Comparison of ENCODE assay signal across 15 mouse cellular contexts in genomic region chr7:44813985-44814384, GRCm38 (mm10). TPM values are rescaled to one million over a fixed set of nuclear protein-coding genes. Genes with fewer than 3 reads are reported as not detected.
A peak's percentile ranks its signal among the peaks of the same experiment; 100 is the strongest.
DNase-seq lines count a peak whose midpoint lies in the region; ATAC-seq lines count a peak whose summit lies in the region.
"Had no signal": no experiment of that assay in that cellular context is flagged by ENCODE, and none has a peak within 500 bp of the region (broad histone marks: within the 10 kb centered on the region; RNA-seq: fewer than 3 reads in every experiment).

No protein-coding gene starts in this region.

- WGBS in intestine, embryonic 14.5 days, result 93% methylated on average over 3 of the region's 3 CpGs
- 91% methylated on average over 3 of the region's 3 CpGs for WGBS in intestine, embryonic 16.5 days
- WGBS in liver, embryonic 12.5 days (ENCODE audit: insufficient replicate concordance), result 70% methylated on average over 3 of the region's 3 CpGs

- peaks cover 19% of the 10 kb centered on the region for H3K4me1 ChIP-seq in intestine, embryonic 14.5 days (replicated peaks; ENCODE audit: control insufficient read depth, insufficient read depth, low read length)
- H3K4me1 ChIP-seq in intestine, embryonic 16.5 days (ENCODE audit: control insufficient read depth, insufficient read depth, low read length), result peaks cover 21% of the 10 kb centered on the region
- peaks cover 44% of the 10 kb centered on the region for H3K4me1 ChIP-seq in liver, embryonic 12.5 days

- H3K27ac ChIP-seq in intestine, embryonic 14.5 days (ENCODE audit: low read depth), result no peak overlapping the region
- H3K27ac ChIP-seq in intestine, embryonic 16.5 days (ENCODE audit: low read length), result no peak overlapping the region
- no peak overlapping the region for H3K27ac ChIP-seq in liver, embryonic 12.5 days
- H3K27ac ChIP-seq: hindbrain, embryonic 13.5 days; kidney, postnatal 0 days had no signal

- peaks cover 14% of the 10 kb centered on the region; the same call in 1 of the 2 replicates for H3K36me3 ChIP-seq in intestine, embryonic 14.5 days (ENCODE audit: control insufficient read depth, insufficient read depth, low read length)
- H3K36me3 ChIP-seq in intestine, embryonic 16.5 days (ENCODE audit: control insufficient read depth, insufficient read depth, low read length), result peaks cover 17% of the 10 kb centered on the region; the same call in 1 of the 2 replicates
- peaks cover 43% of the 10 kb centered on the region for H3K36me3 ChIP-seq in liver, embryonic 12.5 days

- H3K9ac ChIP-seq in intestine, embryonic 14.5 days (ENCODE audit: low read length), result no peak overlapping the region
- H3K9ac ChIP-seq in intestine, embryonic 16.5 days (ENCODE audit: low read depth, low read length), result no peak overlapping the region
- no peak overlapping the region for H3K9ac ChIP-seq in liver, embryonic 12.5 days

- H3K4me3 ChIP-seq in intestine, embryonic 14.5 days (ENCODE audit: low read depth, low read length), result no peak overlapping the region
- no peak overlapping the region for H3K4me3 ChIP-seq in intestine, embryonic 16.5 days (ENCODE audit: low read length)
- H3K4me3 ChIP-seq in liver, embryonic 12.5 days, result no peak overlapping the region
- H3K4me3 ChIP-seq: hindbrain, embryonic 13.5 days had no signal

- no peak for ATAC-seq in intestine, embryonic 14.5 days (replicated peaks; ENCODE audit: low FRiP score, low TSS enrichment, low read depth)
- no peak for ATAC-seq in intestine, embryonic 16.5 days
- no peak for ATAC-seq in liver, embryonic 12.5 days
- ATAC-seq: CD4-positive, CD25-positive, alpha-beta regulatory T cell, adult 4 months; forebrain, embryonic 14.5 days; intestine, postnatal 0 days; midbrain, embryonic 16.5 days had no signal

- DNase-seq in intestine, embryonic 14.5 days (ENCODE audit: low spot score), result peak; percentile 16
- DNase-seq in urinary bladder, adult 2 months (ENCODE audit: low spot score), result peak; percentile 5
- no peak for DNase-seq in urinary bladder, postnatal 25 days (ENCODE audit: low spot score)
- peak; percentile 32 for DNase-seq in testis, postnatal 10 days (ENCODE audit: low spot score)
- DNase-seq in B cell, adult 2 months, result no peak
- DNase-seq: cerebellum, postnatal 10 days; right cerebral cortex, postnatal 14 days had no signal

- no peaks in the 10 kb centered on the region for H3K27me3 ChIP-seq in intestine, embryonic 14.5 days (replicated peaks; ENCODE audit: control insufficient read depth, insufficient read depth, low read length)
- no peaks in the 10 kb centered on the region for H3K27me3 ChIP-seq in intestine, embryonic 16.5 days (replicated peaks; ENCODE audit: control insufficient read depth, insufficient read depth, low read length)
- no peaks in the 10 kb centered on the region for H3K27me3 ChIP-seq in liver, embryonic 12.5 days (replicated peaks)
- H3K27me3 ChIP-seq: hindbrain, embryonic 13.5 days had no signal

- no peaks in the 10 kb centered on the region for H3K9me3 ChIP-seq in intestine, embryonic 14.5 days (ENCODE audit: control insufficient read depth, low read length)
- no peaks in the 10 kb centered on the region for H3K9me3 ChIP-seq in intestine, embryonic 16.5 days (ENCODE audit: control insufficient read depth, low read length)
- H3K9me3 ChIP-seq in liver, embryonic 12.5 days (replicated peaks), result no peaks in the 10 kb centered on the region
- H3K9me3 ChIP-seq: hindbrain, embryonic 13.5 days had no signal

- H3K4me2 ChIP-seq in intestine, embryonic 14.5 days (ENCODE audit: low read length), result no peak overlapping the region
- H3K4me2 ChIP-seq in intestine, embryonic 16.5 days (ENCODE audit: low read depth, low read length), result no peak overlapping the region
- H3K4me2 ChIP-seq in liver, embryonic 12.5 days, result peak overlapping the region; percentile 88; the same call in 1 of the 2 replicates
- H3K4me2 ChIP-seq: hindbrain, embryonic 13.5 days had no signal

RNA-seq across cellular contexts. Expression of gene Nup62, which starts 1.9 kb away (rescaled TPM):
- 65.8 and 68.8 TPM in 2 replicates for polyA plus RNA-seq in intestine, embryonic 14.5 days (2014; fragmentation: Nextera tagmentation; extraction: Ambion mirVana)
- 78.7 and 87.8 TPM in 2 replicates for polyA plus RNA-seq in intestine, embryonic 16.5 days (2015; fragmentation: Nextera tagmentation; extraction: Ambion mirVana)
- polyA plus RNA-seq in urinary bladder, adult 2 months (2012; rRNA removed), result 30.5 and 34.7 TPM in 2 replicates
- 82.6 and 84.9 TPM in 2 replicates for polyA plus RNA-seq in liver, embryonic 12.5 days (2016; fragmentation: Nextera tagmentation; extraction: Ambion mirVana)

RNA-seq across cellular contexts. Expression of gene Il4i1, which starts 2.2 kb away (rescaled TPM):
- 2.0 TPM in 2 replicates for polyA plus RNA-seq in intestine, embryonic 14.5 days (2014; fragmentation: Nextera tagmentation; extraction: Ambion mirVana)
- polyA plus RNA-seq in intestine, embryonic 16.5 days (2015; fragmentation: Nextera tagmentation; extraction: Ambion mirVana), result 1.5 and 1.8 TPM in 2 replicates
- 1.7 and 2.5 TPM in 2 replicates for polyA plus RNA-seq in urinary bladder, adult 2 months (2012; rRNA removed)
- polyA plus RNA-seq in liver, embryonic 12.5 days (2016; fragmentation: Nextera tagmentation; extraction: Ambion mirVana), result 0.59 and 0.64 TPM in 2 replicates

RNA-seq across cellular contexts. Expression of gene Atf5, which starts 2.5 kb away (rescaled TPM):
- 2.4 and 3.0 TPM in 2 replicates for polyA plus RNA-seq in intestine, embryonic 14.5 days (2014; fragmentation: Nextera tagmentation; extraction: Ambion mirVana)
- polyA plus RNA-seq in intestine, embryonic 16.5 days (2015; fragmentation: Nextera tagmentation; extraction: Ambion mirVana), result 4.9 and 5.5 TPM in 2 replicates
- 43.4 and 63.6 TPM in 2 replicates for polyA plus RNA-seq in urinary bladder, adult 2 months (2012; rRNA removed)
- polyA plus RNA-seq in liver, embryonic 12.5 days (2016; fragmentation: Nextera tagmentation; extraction: Ambion mirVana), result 5.4 and 5.7 TPM in 2 replicates

RNA-seq across cellular contexts. Expression of gene Akt1s1, which starts 34.8 kb away (rescaled TPM):
- polyA plus RNA-seq in intestine, embryonic 14.5 days (2014; fragmentation: Nextera tagmentation; extraction: Ambion mirVana), result 63.7 and 68.0 TPM in 2 replicates
- polyA plus RNA-seq in intestine, embryonic 16.5 days (2015; fragmentation: Nextera tagmentation; extraction: Ambion mirVana), result 105 and 107 TPM in 2 replicates
- polyA plus RNA-seq in urinary bladder, adult 2 months (2012; rRNA removed), result 93.8 and 99.5 TPM in 2 replicates
- 42.7 and 45.3 TPM in 2 replicates for polyA plus RNA-seq in liver, embryonic 12.5 days (2016; fragmentation: Nextera tagmentation; extraction: Ambion mirVana)

RNA-seq across cellular contexts. Expression of gene Tbc1d17, which starts 34.9 kb away (rescaled TPM):
- polyA plus RNA-seq in intestine, embryonic 14.5 days (2014; fragmentation: Nextera tagmentation; extraction: Ambion mirVana), result 72.4 and 74.8 TPM in 2 replicates
- polyA plus RNA-seq in intestine, embryonic 16.5 days (2015; fragmentation: Nextera tagmentation; extraction: Ambion mirVana), result 73.6 and 77.9 TPM in 2 replicates
- polyA plus RNA-seq in urinary bladder, adult 2 months (2012; rRNA removed), result 67.3 and 68.9 TPM in 2 replicates
- 34.4 and 39.6 TPM in 2 replicates for polyA plus RNA-seq in liver, embryonic 12.5 days (2016; fragmentation: Nextera tagmentation; extraction: Ambion mirVana)

Comparison
In these comparisons a context has a peak if more than half of its experiments do, and no peak if none do; other contexts are left out.
1. DNase-seq: peak in intestine, embryonic 14.5 days (single experiment), urinary bladder, adult 2 months (single experiment) and testis, postnatal 10 days (single experiment); none in urinary bladder, postnatal 25 days (single experiment) and B cell, adult 2 months (0 of 2).